Mouse (Mus musculus) G1E (cell line): ENCODE results near the gene Proz.

ENCODE experiments used
- CTCF ChIP-seq: IDR thresholded peaks from 2 replicates; pipeline ENCODE4 v1.5.1; 2012; ENCODE audit warnings: low read depth, low read length, inconsistent platforms, mixed read lengths
- GATA1 ChIP-seq: IDR thresholded peaks from 2 replicates; pipeline ENCODE4 v1.6.1; 2012; ENCODE audit warnings: borderline replicate concordance, low read length, inconsistent platforms, mixed read lengths
- TAL1 ChIP-seq: conservative IDR thresholded peaks from 2 replicates; pipeline ENCODE4 v1.6.1; 2012; ENCODE audit warnings: low read depth, low read length, inconsistent platforms, mixed read lengths

GRCm38 (mm10) chr8:13111917-13112316, 51.2 kb downstream of the Proz start:
- TF ChIP-seq CTCF, result no peak
- TF ChIP-seq TAL1, result no peak
- TF ChIP-seq GATA1, result no peak
